Mouse (Mus musculus) megakaryocyte-erythroid progenitor cell, adult 5-6 weeks (primary cell): ENCODE results near the gene Olfr768. TPM values are rescaled to one million over a fixed set of nuclear protein-coding genes. Genes with fewer than 3 reads are reported as not detected.
"Not testable (repeated sequence)": the region's sequence is repeated elsewhere in the genome, so short reads cannot be mapped to it uniquely, and the experiment has no call there.

Experiments used
- ATAC-seq: replicated peaks from 2 replicates; pipeline ENCODE4 v1.8.0; 2016; ENCODE audit warnings: mild to moderate bottlenecking, inconsistent platforms; ENCODE audit not compliant: severe bottlenecking, poor library complexity, low FRiP score, low TSS enrichment
- total RNA-seq, 2 experiments: library from RNA; stranded (forward) in 1 of 2; stranded (reverse) in 1 of 2; fragments of 200-1000, 215-1000 nt in 1 of 2; fragments of >200 nt in 1 of 2; fragmentation: Nextera tagmentation in 1 of 2; gene quantifications; 2 replicates each; pipeline ENCODE4 v1.2.3; 2014 to 2017

Gene Olfr768
- total RNA-seq (2014; fragmentation: Nextera tagmentation) (not detected in 2 replicates), total RNA-seq (2017) (not detected in 2 replicates)

DNA sequence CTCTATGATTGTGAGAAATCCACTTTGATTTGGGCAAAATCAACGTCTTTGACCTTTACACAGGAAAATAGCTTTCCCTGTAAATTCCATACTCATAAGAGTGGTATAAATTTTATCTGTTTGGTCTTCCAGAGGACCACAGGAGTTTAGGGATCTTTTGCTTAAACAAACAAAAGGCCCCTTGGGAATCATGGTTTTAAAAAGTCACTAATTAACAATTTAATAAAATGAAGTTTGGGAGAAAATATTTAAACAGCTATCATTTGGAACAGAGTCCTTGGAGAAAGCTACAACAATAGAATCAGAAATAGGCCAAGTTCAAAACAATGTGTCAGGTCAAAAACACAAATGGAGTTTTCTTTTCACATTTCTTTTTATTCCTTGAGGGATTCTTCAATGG, at the start of gene Olfr768:
Gene Olfr768 (minus strand): TSS at position 101 of the 400 bp plus-strand sequence.
- no peak for ATAC-seq

DNA sequence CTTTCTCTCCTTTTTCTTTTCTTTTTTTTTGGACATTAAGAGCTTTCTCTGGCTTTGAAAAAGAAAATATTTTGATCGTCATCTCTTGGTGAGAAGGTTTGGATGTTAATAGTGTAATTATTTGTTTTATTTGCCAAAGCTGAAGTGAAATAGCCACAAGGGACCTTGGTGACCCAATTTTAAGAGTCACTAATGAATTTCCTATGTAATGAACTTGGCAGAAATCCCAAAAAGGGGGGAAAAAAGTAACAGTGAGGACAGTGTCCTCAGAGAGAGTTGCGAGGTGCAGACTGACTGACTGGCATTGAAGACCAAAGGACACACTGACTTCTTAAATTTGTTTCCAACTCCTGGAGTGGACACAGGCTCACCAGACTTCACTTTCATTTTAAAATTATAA, 39.7 kb upstream of the Olfr768 start, which contains the start of gene Olfr770:
Gene Olfr770 (minus strand): TSS at position 101 of the 400 bp plus-strand sequence.
- no peak for ATAC-seq

DNA sequence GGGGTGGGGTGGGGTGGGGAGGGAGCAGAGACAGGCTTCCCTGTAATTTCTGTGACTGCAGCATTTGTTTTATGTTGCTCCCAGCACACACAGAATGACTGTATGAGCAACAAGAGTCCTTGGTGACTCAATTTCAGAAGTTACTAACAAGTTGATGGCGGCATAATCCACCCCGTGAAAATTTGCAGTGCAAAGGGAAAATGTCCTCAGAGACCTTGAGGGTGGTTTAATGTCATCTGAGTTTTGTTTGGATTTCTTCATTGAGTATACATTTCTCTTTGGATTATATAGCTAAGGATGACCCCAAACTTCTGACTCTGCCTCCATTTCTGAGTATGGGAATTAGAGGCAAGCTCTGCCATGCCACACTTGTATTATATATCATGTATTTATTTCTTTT, 18.6 kb upstream of the Olfr768 start, which contains the start of gene Olfr769:
Gene Olfr769 (minus strand): TSS at position 101 of the 400 bp plus-strand sequence.
- ATAC-seq, result no peak

DNA sequence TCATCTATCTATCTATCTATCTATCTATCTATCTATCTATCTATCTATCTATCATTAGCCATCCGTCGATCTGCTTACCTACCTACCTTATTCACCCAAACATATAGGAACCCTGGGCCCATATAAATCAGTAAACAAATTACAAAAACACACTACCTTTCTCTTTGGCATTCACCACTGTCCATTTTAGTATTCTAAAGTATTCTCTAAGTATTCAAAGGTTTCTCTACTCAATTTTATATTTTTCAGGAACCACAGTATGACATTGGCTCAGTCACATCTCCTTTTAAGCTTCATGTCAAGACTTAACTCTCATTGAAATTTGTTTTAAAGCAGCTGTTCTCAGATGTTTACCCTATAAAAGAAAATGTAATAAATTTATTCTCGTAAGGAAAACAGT, 16.0 kb upstream of the Olfr768 start:
- ATAC-seq, result peak; percentile 50; the same call in 1 of the 2 replicates

DNA sequence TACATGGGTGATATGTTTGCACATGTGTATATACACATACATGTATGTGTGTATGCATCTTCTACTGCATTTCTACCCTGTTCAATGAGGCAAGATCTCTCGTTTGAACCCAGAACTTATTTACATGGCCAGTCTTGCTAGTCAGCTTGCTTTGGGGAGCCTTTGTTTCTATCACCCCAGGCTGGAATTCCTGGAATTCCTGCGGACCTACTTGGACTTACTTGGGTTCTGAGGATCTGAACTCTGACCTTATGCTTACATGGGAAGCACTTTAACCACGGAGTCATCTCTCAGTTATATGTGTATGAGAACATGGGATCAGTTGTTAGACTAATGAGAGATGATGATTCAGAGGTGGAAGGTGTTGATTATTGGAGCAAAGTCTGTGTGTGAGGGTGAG, 2.1 kb upstream of the Olfr768 start:
- no peak for ATAC-seq

DNA sequence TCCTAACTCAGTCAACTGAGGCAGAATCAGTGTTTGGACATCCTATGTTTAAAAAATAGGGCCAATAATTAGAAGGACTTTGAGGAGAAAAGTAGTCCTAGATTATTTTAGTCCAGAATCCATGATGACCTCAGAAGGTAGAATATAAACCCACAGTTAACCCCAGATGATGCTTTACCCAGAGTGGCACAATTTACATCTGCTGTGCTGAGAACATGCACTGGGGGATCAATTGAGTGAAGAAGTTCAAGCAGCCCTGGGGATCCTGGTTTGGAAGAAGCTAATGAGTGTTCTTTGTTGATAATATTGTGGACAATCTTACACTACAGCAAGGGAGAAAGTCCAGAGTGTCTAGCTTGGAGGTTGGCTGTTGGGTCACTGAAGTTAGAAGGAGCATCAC, 16.4 kb downstream of the Olfr768 start, which contains the start of gene Olfr767:
Gene Olfr767 (minus strand): TSS at position 101 of the 400 bp plus-strand sequence.
- not testable (repeated sequence) for ATAC-seq

DNA sequence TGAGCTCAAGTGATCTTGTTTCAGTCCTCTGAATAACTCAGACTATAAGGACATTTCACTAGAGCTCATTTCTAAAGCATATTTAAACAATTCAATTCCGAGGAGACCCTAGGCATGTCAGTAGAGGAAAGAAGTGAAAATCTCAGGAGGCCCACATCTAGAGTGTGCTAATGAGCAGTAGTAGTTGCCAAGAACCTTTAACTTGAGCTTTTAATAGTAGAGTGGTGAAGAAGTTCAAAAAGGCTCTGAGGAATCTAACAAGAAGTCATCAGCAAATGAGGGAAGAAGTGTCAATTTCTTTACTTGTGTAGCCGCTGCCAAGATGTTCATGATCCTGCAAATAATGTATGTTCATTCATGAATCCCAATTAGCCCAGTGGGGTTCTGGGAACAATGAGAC, 30.3 kb downstream of the Olfr768 start, which contains the start of gene Olfr766-ps1:
Gene Olfr766-ps1 (minus strand): TSS at position 101 of the 400 bp plus-strand sequence.
- no peak for ATAC-seq

DNA sequence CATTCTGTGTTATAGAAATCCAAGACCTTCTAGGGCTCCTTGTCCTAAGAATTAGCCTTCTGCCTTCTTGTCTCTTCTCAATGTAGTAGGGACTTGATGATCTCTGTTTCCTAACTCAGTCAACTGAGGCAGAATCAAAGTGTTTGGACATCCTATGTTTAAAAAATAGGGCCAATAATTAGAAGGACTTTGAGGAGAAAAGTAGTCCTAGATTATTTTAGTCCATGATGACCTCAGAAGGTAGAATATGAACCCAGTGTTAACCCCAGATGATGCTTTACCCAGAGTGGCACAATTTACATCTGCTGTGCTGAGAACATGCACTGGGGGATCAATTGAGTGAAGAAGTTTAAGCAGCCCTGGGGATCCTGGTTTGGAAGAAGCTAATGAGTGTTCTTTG, 49.3 kb downstream of the Olfr768 start, which contains the start of gene Olfr765:
Gene Olfr765 (minus strand): TSS at position 101 of the 400 bp plus-strand sequence.
- ATAC-seq, result not testable (repeated sequence)

Other genes starting within 250 kb of the Olfr768 start
- 0.35 TPM in 1 of 2 replicates, not detected in the other for gene Gdf11, start 207.7 kb downstream of the Olfr768 start, total RNA-seq (2014; fragmentation: Nextera tagmentation)
- 0.69 TPM in 1 of 2 replicates, not detected in the other for gene Gdf11, start 207.7 kb downstream of the Olfr768 start, total RNA-seq (2017)
- gene Cd63, start 198.4 kb downstream of the Olfr768 start, total RNA-seq (2014; fragmentation: Nextera tagmentation), result 6.8 and 19.4 TPM in 2 replicates
- 15.5 and 18.0 TPM in 2 replicates for gene Cd63, start 198.4 kb downstream of the Olfr768 start, total RNA-seq (2017)
- gene Rdh5, start 176.5 kb downstream of the Olfr768 start, total RNA-seq (2014; fragmentation: Nextera tagmentation), result 12.8 and 19.0 TPM in 2 replicates
- 1.1 and 3.0 TPM in 2 replicates for gene Rdh5, start 176.5 kb downstream of the Olfr768 start, total RNA-seq (2017)
- 45.7 and 94.6 TPM in 2 replicates for gene Bloc1s1, start 175.3 kb downstream of the Olfr768 start, total RNA-seq (2014; fragmentation: Nextera tagmentation)
- gene Bloc1s1, start 175.3 kb downstream of the Olfr768 start, total RNA-seq (2017), result 73.8 and 82.2 TPM in 2 replicates
- not detected in 2 replicates for gene Itga7, start 165.6 kb downstream of the Olfr768 start, total RNA-seq (2014; fragmentation: Nextera tagmentation)
- gene Itga7, start 165.6 kb downstream of the Olfr768 start, total RNA-seq (2017), result 0.04 and 0.19 TPM in 2 replicates
- gene Mettl7b, start 138.4 kb downstream of the Olfr768 start, total RNA-seq (2014; fragmentation: Nextera tagmentation), result not detected in 2 replicates
- not detected in 2 replicates for gene Mettl7b, start 138.4 kb downstream of the Olfr768 start, total RNA-seq (2017)
- gene Olfr9, start 109.9 kb downstream of the Olfr768 start, total RNA-seq (2014; fragmentation: Nextera tagmentation), result not detected in 2 replicates
- gene Olfr9, start 109.9 kb downstream of the Olfr768 start, total RNA-seq (2017), result not detected in 2 replicates
- gene Olfr763, start 88.6 kb downstream of the Olfr768 start, total RNA-seq (2014; fragmentation: Nextera tagmentation), result not detected in 2 replicates
- not detected in 2 replicates for gene Olfr763, start 88.6 kb downstream of the Olfr768 start, total RNA-seq (2017)
- gene Olfr764-ps1, start 59.5 kb downstream of the Olfr768 start, total RNA-seq (2014; fragmentation: Nextera tagmentation), result not detected in 2 replicates
- not detected in 2 replicates for gene Olfr764-ps1, start 59.5 kb downstream of the Olfr768 start, total RNA-seq (2017)
- not detected in 2 replicates for gene Olfr765, start 49.4 kb downstream of the Olfr768 start, total RNA-seq (2014; fragmentation: Nextera tagmentation)
- gene Olfr765, start 49.4 kb downstream of the Olfr768 start, total RNA-seq (2017), result not detected in 2 replicates
- not detected in 2 replicates for gene Olfr766-ps1, start 30.4 kb downstream of the Olfr768 start, total RNA-seq (2014; fragmentation: Nextera tagmentation)
- gene Olfr766-ps1, start 30.4 kb downstream of the Olfr768 start, total RNA-seq (2017), result not detected in 2 replicates
- not detected in 2 replicates for gene Olfr767, start 16.5 kb downstream of the Olfr768 start, total RNA-seq (2014; fragmentation: Nextera tagmentation)
- gene Olfr767, start 16.5 kb downstream of the Olfr768 start, total RNA-seq (2017), result not detected in 2 replicates
- gene Olfr769, start 18.5 kb upstream of the Olfr768 start, total RNA-seq (2014; fragmentation: Nextera tagmentation), result not detected in 2 replicates
- not detected in 2 replicates for gene Olfr769, start 18.5 kb upstream of the Olfr768 start, total RNA-seq (2017)
- gene Olfr770, start 39.6 kb upstream of the Olfr768 start, total RNA-seq (2014; fragmentation: Nextera tagmentation), result not detected in 2 replicates
- not detected in 2 replicates for gene Olfr770, start 39.6 kb upstream of the Olfr768 start, total RNA-seq (2017)
- not detected in 2 replicates for gene Olfr771, start 65.4 kb upstream of the Olfr768 start, total RNA-seq (2014; fragmentation: Nextera tagmentation)
- gene Olfr771, start 65.4 kb upstream of the Olfr768 start, total RNA-seq (2017), result not detected in 2 replicates
- not detected in 2 replicates for gene Olfr772, start 78.5 kb upstream of the Olfr768 start, total RNA-seq (2014; fragmentation: Nextera tagmentation)
- not detected in 2 replicates for gene Olfr772, start 78.5 kb upstream of the Olfr768 start, total RNA-seq (2017)
- not detected in 2 replicates for gene Olfr773, start 88.0 kb upstream of the Olfr768 start, total RNA-seq (2014; fragmentation: Nextera tagmentation)
- gene Olfr773, start 88.0 kb upstream of the Olfr768 start, total RNA-seq (2017), result not detected in 2 replicates
- gene Olfr774, start 136.8 kb upstream of the Olfr768 start, total RNA-seq (2014; fragmentation: Nextera tagmentation), result not detected in 2 replicates
- gene Olfr774, start 136.8 kb upstream of the Olfr768 start, total RNA-seq (2017), result not detected in 2 replicates
- not detected in 2 replicates for gene Olfr775, start 149.0 kb upstream of the Olfr768 start, total RNA-seq (2014; fragmentation: Nextera tagmentation)
- gene Olfr775, start 149.0 kb upstream of the Olfr768 start, total RNA-seq (2017), result not detected in 2 replicates
- not detected in 2 replicates for gene Olfr776, start 159.8 kb upstream of the Olfr768 start, total RNA-seq (2014; fragmentation: Nextera tagmentation)
- not detected in 2 replicates for gene Olfr776, start 159.8 kb upstream of the Olfr768 start, total RNA-seq (2017)
- not detected in 2 replicates for gene Olfr777, start 172.1 kb upstream of the Olfr768 start, total RNA-seq (2014; fragmentation: Nextera tagmentation)
- gene Olfr777, start 172.1 kb upstream of the Olfr768 start, total RNA-seq (2017), result not detected in 2 replicates
- gene Olfr780, start 218.7 kb upstream of the Olfr768 start, total RNA-seq (2014; fragmentation: Nextera tagmentation), result not detected in 2 replicates
- gene Olfr780, start 218.7 kb upstream of the Olfr768 start, total RNA-seq (2017), result not detected in 2 replicates
- gene Olfr781, start 229.5 kb upstream of the Olfr768 start, total RNA-seq (2014; fragmentation: Nextera tagmentation), result not detected in 2 replicates
- not detected in 2 replicates for gene Olfr781, start 229.5 kb upstream of the Olfr768 start, total RNA-seq (2017)
- gene Olfr782, start 249.5 kb upstream of the Olfr768 start, total RNA-seq (2014; fragmentation: Nextera tagmentation), result not detected in 2 replicates
- not detected in 2 replicates for gene Olfr782, start 249.5 kb upstream of the Olfr768 start, total RNA-seq (2017)